14 mouse cellular contexts compared by ENCODE assay signal in the genomic region with DNA sequence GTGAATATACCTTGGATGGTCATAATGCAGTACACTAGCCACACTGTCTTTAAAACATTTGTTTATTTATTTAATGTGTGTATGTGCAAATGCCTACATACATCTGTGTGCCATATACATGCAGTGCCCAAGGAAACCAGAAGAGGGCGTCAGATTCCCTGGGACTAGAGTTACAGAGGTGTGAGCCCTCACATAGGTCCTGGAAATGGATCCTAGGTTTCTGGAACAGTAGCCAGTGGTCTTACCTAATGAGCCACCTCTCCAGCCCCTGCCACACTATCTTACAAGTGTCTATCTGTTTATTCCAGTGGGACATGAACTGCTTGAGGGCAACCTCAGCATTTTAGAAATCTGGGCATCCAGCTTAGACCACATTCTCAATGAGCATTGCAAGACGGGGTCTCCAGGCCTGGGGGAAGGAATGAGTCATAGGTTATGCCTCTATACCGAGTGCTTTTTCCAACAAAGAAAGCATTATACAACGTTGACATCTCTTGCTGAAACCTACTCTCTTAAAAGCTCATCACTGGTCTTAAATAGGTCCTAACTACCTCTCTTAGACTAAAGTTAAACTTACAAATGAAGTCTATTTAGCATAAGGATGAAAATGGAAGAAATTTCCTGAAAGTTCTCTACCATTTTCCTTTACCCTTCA.
DNase-seq lines count a peak whose midpoint lies in the region; ATAC-seq and TF ChIP-seq lines count a peak whose summit lies in the region.
"Had no signal": no experiment of that assay in that cellular context is flagged by ENCODE, and none has a peak within 500 bp of the region (broad histone marks: within the 10 kb centered on the region; RNA-seq: fewer than 3 reads in every experiment).

No protein-coding gene starts in this region.

- no peak overlapping the region for H3K4me2 ChIP-seq in kidney, postnatal 0 days (ENCODE audit: low read length)
- no peak overlapping the region for H3K4me2 ChIP-seq in liver, postnatal 0 days (ENCODE audit: low read depth, low read length)

- no peak for ATAC-seq in kidney, postnatal 0 days (replicated peaks; ENCODE audit: low FRiP score, low read depth)
- no peak for ATAC-seq in Patski
- no peak for ATAC-seq in liver, postnatal 0 days

- TF ChIP-seq EP300 in liver, postnatal 0 days (IDR thresholded peaks at IDR 0.05; ENCODE audit: low read depth), result no peak

- no peaks in the 10 kb centered on the region for H3K9me3 ChIP-seq in kidney, postnatal 0 days (replicated peaks; ENCODE audit: low read length)
- no peaks in the 10 kb centered on the region for H3K9me3 ChIP-seq in E14TG2a.4 (ENCODE audit: low read length)
- no peaks in the 10 kb centered on the region for H3K9me3 ChIP-seq in liver, postnatal 0 days (ENCODE audit: low read length)
- H3K9me3 ChIP-seq in forebrain, embryonic 10.5 days, result no peaks in the 10 kb centered on the region
- H3K9me3 ChIP-seq: megakaryocyte, embryonic 14.5 days had no signal

- in situ Hi-C loops in Patski (cut with MboI; ENCODE audit: low pct_unique_long_range_greater_than_20kb), result no loop called here

- no peak overlapping the region for H3K27ac ChIP-seq in kidney, postnatal 0 days
- H3K27ac ChIP-seq in liver, postnatal 0 days (ENCODE audit: low read depth), result no peak overlapping the region
- H3K27ac ChIP-seq in forebrain, embryonic 10.5 days, result no peak overlapping the region

- no peak overlapping the region for H3K9ac ChIP-seq in kidney, postnatal 0 days (ENCODE audit: low read depth, low read length)
- H3K9ac ChIP-seq in liver, postnatal 0 days (replicated peaks), result no peak overlapping the region

- no peaks in the 10 kb centered on the region for H3K27me3 ChIP-seq in kidney, postnatal 0 days (ENCODE audit: insufficient read depth, low read length)
- H3K27me3 ChIP-seq in E14TG2a.4 (ENCODE audit: insufficient read depth, low read length) (no peaks in the 10 kb centered on the region), Patski (no peaks in the 10 kb centered on the region)
- H3K27me3 ChIP-seq in liver, postnatal 0 days (ENCODE audit: insufficient read depth, low read length), result no peaks in the 10 kb centered on the region
- no peaks in the 10 kb centered on the region for H3K27me3 ChIP-seq in forebrain, embryonic 10.5 days (ENCODE audit: poor library complexity, severe bottlenecking)

- DNase-seq in kidney, postnatal 0 days (ENCODE audit: low spot score), result no peak
- no peak for DNase-seq in kidney, adult 8-10 months
- DNase-seq in Patski (ENCODE audit: low read depth, low spot score), result no peak
- peak; percentile 42 for DNase-seq in liver, postnatal 0 days
- no peak for DNase-seq in forebrain, embryonic 10.5 days (ENCODE audit: extremely low spot score, low spot score)
- no peak for DNase-seq in urinary bladder, postnatal 4 days (ENCODE audit: low spot score in 2 of 2)
- DNase-seq: adrenal gland, postnatal 10 days; gastrocnemius, postnatal 36 days; kidney, postnatal 4 days; lung, adult 18-20 months; right cerebral cortex, postnatal 25 days; thymus, postnatal 36 days had no signal

- H3K4me3 ChIP-seq in kidney, postnatal 0 days (replicated peaks; ENCODE audit: low read depth, low read length), result no peak overlapping the region
- no peak overlapping the region for H3K4me3 ChIP-seq in E14TG2a.4 (replicated peaks; ENCODE audit: low read length)
- no peak overlapping the region for H3K4me3 ChIP-seq in liver, postnatal 0 days (ENCODE audit: low read depth, low read length)
- no peak overlapping the region for H3K4me3 ChIP-seq in forebrain, embryonic 10.5 days
- H3K4me3 ChIP-seq: megakaryocyte, embryonic 14.5 days had no signal

- POLR2A ChIA-PET in Patski (lab: Charles Lee), result no interaction called here

- TF ChIP-seq CTCF in kidney, postnatal 0 days (IDR thresholded peaks at IDR 0.05; ENCODE audit: low read depth), result peak; percentile 39; the same call in 1 of the 2 replicates
- TF ChIP-seq CTCF in E14TG2a.4 (conservative IDR thresholded peaks at IDR 0.05; ENCODE audit: low read length), result peak; percentile 84
- TF ChIP-seq CTCF in Patski (IDR thresholded peaks at IDR 0.05), result peak; percentile 53
- peak; percentile 65 for TF ChIP-seq CTCF in liver, postnatal 0 days (IDR thresholded peaks at IDR 0.05; ENCODE audit: low read depth)

- H3K4me1 ChIP-seq in kidney, postnatal 0 days (replicated peaks; ENCODE audit: insufficient read depth, low read length), result 0 out of 2 replicates have a peak, but pooled peaks cover 5% of the 10 kb centered on the region
- no peaks in the 10 kb centered on the region for H3K4me1 ChIP-seq in E14TG2a.4 (replicated peaks; ENCODE audit: low read depth, low read length)
- H3K4me1 ChIP-seq in liver, postnatal 0 days (ENCODE audit: insufficient read depth), result peaks cover 18% of the 10 kb centered on the region
- H3K4me1 ChIP-seq in forebrain, embryonic 10.5 days, result peaks cover 17% of the 10 kb centered on the region

- WGBS in kidney, postnatal 0 days, result 81% methylated on average over 4 of the region's 4 CpGs
- WGBS in liver, postnatal 0 days (ENCODE audit: insufficient replicate concordance), result 77% methylated on average over 4 of the region's 4 CpGs
- WGBS in forebrain, embryonic 10.5 days, result 62% methylated on average over 4 of the region's 4 CpGs

- H3K36me3 ChIP-seq in kidney, postnatal 0 days (ENCODE audit: insufficient read depth, low read length), result no peaks in the 10 kb centered on the region
- H3K36me3 ChIP-seq in E14TG2a.4 (ENCODE audit: insufficient read depth, low read length), result no peaks in the 10 kb centered on the region
- H3K36me3 ChIP-seq in liver, postnatal 0 days (replicated peaks; ENCODE audit: insufficient read depth, low read length), result no peaks in the 10 kb centered on the region
- no peaks in the 10 kb centered on the region for H3K36me3 ChIP-seq in forebrain, embryonic 10.5 days (replicated peaks)

- CTCF ChIA-PET in Patski (lab: Charles Lee), result interaction anchor here (1.0 kb wide), 2 partner anchors 11 to 18 kb away, joined by 3 to 4 read pairs; no protein-coding TSS in a partner anchor
